Mouse (Mus musculus): ENCODE data around the gene Tmem100. TPM values are rescaled to one million over a fixed set of nuclear protein-coding genes. Genes with fewer than 3 reads are reported as not detected.

Gene Tmem100
- polyA plus RNA-seq, 1 experiment: not detected

DNA sequence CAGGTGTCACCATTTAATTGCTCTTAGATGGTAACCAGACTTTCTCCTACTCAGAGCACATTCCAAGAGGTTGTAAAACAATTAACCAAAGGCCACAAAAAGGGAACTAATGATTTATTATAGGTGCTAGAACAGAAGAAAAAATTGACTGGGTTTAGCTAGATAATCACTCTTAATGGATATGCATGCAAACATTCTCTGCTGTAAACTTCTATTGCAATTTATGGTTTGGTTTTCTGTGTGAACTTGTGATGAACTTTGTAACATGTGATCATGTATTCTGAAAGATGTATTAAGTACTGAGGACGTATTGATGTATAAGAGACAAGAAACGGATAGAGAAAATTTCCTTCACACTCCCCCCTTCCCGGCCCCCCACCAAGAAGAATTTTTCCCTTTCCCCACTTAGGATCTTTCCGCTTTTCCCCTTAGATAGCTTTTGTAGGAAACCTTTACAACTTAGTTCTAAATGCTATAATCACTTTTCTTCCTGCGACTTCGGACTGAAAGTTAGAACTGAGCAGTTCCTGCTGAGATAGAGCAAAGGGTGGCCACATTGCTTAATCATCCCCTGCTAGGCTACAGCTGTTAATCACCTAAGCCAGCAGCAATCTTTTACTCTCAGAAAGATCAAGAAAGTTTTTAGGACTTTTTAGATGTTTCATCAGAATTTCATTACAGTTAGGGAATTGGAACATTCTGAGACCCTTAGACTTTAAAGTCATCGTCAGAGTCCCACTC, 22.2 kb upstream of the Tmem100 start:
- peaks cover 1% of the 10 kb centered on the region for H3K27me3 ChIP-seq (replicated peaks)
- H3K9me3 ChIP-seq: no peaks in the 10 kb centered on the region
- no peaks in the 10 kb centered on the region for H3K36me3 ChIP-seq (replicated peaks; ENCODE audit: low read length)
- no peaks in the 10 kb centered on the region for H3K4me1 ChIP-seq
- no peak overlapping the region for H3K4me3 ChIP-seq (replicated peaks)
- TF ChIP-seq GATA1 (IDR thresholded peaks at IDR 0.05; ENCODE audit: borderline replicate concordance, low read length) (no peak), FLI1 (IDR thresholded peaks at IDR 0.05; ENCODE audit: low read length) (no peak)

DNA sequence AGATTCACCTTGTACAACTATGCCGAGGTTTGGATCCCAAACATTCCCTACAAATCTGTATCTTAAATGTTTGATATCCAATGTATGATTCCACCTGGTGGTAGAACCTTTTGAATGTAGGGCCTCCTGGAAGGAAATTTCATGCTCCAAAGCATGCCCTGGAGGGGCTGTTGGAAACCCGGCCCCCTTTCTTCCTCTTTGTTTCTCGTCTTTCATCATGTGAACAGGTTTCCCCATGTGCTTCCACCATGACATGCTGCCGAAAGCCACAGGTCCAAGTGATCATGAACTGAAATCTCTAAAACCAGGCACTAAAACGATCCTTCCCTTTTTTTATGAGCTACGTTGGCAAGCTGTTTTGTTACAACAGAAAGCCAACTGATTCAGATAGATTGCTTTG, 16.5 kb upstream of the Tmem100 start:
- no peaks in the 10 kb centered on the region for H3K36me3 ChIP-seq (replicated peaks; ENCODE audit: low read length)
- H3K4me3 ChIP-seq (replicated peaks): no peak overlapping the region
- TF ChIP-seq FLI1 (IDR thresholded peaks at IDR 0.05; ENCODE audit: low read length) (no peak), GATA1 (IDR thresholded peaks at IDR 0.05; ENCODE audit: borderline replicate concordance, low read length) (no peak)
- H3K27me3 ChIP-seq (replicated peaks): peaks cover 12% of the 10 kb centered on the region
- H3K4me1 ChIP-seq: no peaks in the 10 kb centered on the region
- H3K9me3 ChIP-seq: no peaks in the 10 kb centered on the region

DNA sequence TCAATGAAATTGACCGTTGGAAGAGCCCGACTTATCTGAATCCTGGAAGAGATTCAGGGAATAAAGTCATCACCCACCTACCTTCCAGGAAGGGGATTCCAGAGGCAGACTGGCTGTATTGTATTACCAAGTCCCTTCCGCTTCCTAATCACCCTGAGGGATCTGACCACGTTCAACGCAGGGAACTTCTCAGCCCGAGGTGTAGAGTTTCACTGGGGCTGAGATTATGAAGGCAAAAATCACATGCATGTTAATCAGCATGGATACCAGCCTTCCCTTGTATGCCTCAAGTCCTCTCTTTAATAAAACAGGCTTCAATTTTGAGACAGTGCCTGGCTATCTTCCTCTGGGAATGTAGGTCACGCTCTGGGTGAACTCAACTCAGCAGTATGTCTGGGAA, 14.9 kb upstream of the Tmem100 start:
- H3K36me3 ChIP-seq (replicated peaks; ENCODE audit: low read length): no peaks in the 10 kb centered on the region

DNA sequence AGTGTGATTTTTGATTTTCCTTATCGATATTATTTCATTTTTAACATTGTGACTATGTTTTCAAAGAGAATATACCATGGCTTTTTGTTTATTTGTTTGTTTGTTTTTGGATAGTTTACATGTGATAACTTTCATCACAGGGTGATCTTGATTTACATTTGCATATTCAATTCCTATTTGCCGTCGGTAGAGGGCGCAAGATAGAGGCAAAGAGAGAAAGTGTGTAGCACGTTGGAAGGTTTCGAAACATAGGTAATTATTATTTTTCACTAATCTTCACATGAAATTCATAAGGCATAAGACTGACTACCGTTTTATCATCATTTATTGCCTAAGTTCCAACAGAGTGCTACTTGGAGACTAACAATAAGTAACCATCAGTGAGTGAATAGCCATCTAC, 11.0 kb upstream of the Tmem100 start:
- no peak for TF ChIP-seq GATA1 (IDR thresholded peaks at IDR 0.05; ENCODE audit: borderline replicate concordance, low read length)
- no peak for TF ChIP-seq FLI1 (IDR thresholded peaks at IDR 0.05; ENCODE audit: low read length)
- Histone ChIP-seq H3K27me3 (replicated peaks) (peaks cover 12% of the 10 kb centered on the region), H3K4me3 (replicated peaks) (no peak overlapping the region), H3K36me3 (replicated peaks; ENCODE audit: low read length) (no peaks in the 10 kb centered on the region), H3K9me3 (no peaks in the 10 kb centered on the region), H3K4me1 (no peaks in the 10 kb centered on the region)

More for the DNA sequence above, 14.9 kb upstream of the Tmem100 start:
- peaks cover 13% of the 10 kb centered on the region for H3K27me3 ChIP-seq (replicated peaks)
- no peak overlapping the region for H3K4me3 ChIP-seq (replicated peaks)
- no peaks in the 10 kb centered on the region for H3K9me3 ChIP-seq
- H3K4me1 ChIP-seq: no peaks in the 10 kb centered on the region
- no peak for TF ChIP-seq FLI1 (IDR thresholded peaks at IDR 0.05; ENCODE audit: low read length)
- TF ChIP-seq GATA1 (IDR thresholded peaks at IDR 0.05; ENCODE audit: borderline replicate concordance, low read length): no peak

DNA sequence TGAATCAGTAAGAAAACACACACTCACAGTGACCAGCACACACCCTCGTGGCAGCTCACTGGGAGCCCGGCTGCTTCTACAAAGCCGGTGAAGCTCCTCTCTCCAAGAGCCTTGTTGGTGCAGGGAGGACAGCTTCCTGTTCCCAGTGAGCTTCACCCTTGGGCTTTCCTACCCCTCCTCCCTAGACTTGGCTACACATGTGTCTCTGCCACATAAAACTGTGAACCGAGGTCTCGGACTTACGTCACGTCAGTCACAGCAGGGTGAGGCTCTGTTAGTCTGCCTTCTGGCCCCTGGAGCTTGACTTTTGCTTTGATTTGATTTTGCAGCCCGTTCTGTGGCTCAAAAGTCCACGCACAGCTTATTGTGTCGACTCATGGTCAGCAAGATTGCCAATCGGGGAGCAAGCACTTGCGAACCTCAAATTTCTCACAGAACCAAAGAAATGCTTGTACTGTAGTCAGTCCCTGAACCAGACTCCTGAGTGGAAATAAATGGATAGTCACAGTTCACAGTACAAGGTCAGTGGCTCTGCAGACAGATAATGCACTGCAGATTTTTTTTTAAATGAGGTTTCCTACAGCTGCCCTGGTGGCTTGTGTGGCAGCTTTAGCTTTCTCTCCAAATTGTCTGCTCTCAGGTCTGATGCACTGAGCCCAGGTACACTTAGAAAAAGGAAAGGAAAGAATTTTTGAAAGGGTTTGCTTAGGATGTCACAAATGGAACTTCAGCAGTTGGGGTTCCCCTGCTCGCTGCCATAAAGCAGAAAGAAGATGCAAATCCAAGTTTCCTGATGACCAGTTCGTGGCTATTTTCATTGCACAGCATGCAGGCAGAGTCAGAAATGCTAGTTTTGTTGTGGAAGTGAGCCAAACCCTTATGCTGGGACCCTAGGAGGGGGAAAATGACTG, 4.0 kb upstream of the Tmem100 start:
- H3K4me1 ChIP-seq: peaks cover 3% of the 10 kb centered on the region; the same call in 1 of the 2 replicates

DNA sequence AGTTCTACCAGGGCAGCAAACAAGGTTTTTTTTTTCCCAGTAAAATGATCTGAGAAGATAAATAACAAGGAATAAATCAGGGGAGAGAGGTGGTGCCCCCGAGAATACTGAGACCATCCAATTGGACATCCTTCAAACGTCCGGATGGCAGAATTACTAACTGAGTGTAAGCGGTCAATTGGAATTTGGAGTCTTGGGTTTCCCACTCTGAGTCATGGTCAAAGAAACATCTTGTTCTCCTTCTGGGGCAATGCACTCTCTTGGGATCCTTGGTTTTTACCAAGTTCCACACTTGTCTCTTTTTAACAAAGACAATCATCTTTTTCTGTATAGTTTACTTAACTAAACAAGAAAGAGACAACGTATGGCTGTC, 3.4 kb upstream of the Tmem100 start:
- peaks cover 3% of the 10 kb centered on the region; the same call in 1 of the 2 replicates for H3K4me1 ChIP-seq

More for the DNA sequence above, 4.0 kb upstream of the Tmem100 start:
- TF ChIP-seq GATA1 (IDR thresholded peaks at IDR 0.05; ENCODE audit: borderline replicate concordance, low read length) (no peak), FLI1 (IDR thresholded peaks at IDR 0.05; ENCODE audit: low read length) (no peak)
- Histone ChIP-seq H3K27me3 (replicated peaks) (peaks cover 36% of the 10 kb centered on the region), H3K36me3 (replicated peaks; ENCODE audit: low read length) (no peaks in the 10 kb centered on the region), H3K4me3 (replicated peaks) (no peak overlapping the region), H3K9me3 (no peaks in the 10 kb centered on the region)

DNA sequence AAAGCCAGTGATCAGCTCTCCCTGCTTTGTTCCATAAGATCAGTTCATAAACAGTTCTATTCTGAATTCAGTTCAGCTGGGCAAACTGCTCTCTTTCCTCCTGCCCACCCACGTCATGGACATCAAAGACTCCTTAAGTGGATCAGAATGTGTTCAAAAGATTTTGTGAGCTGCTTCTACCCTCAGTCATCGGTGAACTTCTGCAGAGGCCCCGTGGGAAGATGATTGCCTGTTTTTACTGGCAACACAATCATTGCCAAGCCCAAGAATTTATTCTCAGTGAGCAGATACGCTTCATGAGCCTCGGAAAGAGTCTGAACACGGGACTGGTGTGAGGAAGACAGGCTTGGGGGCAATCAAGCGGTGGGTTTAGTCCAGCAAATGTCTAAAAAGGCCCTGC, 2.9 kb upstream of the Tmem100 start:
- no peaks in the 10 kb centered on the region for H3K9me3 ChIP-seq
- TF ChIP-seq GATA1 (IDR thresholded peaks at IDR 0.05; ENCODE audit: borderline replicate concordance, low read length) (no peak), FLI1 (IDR thresholded peaks at IDR 0.05; ENCODE audit: low read length) (no peak)

More for the DNA sequence above, 3.4 kb upstream of the Tmem100 start:
- TF ChIP-seq GATA1 (IDR thresholded peaks at IDR 0.05; ENCODE audit: borderline replicate concordance, low read length): no peak
- no peak for TF ChIP-seq FLI1 (IDR thresholded peaks at IDR 0.05; ENCODE audit: low read length)
- Histone ChIP-seq H3K27me3 (replicated peaks) (peaks cover 42% of the 10 kb centered on the region), H3K36me3 (replicated peaks; ENCODE audit: low read length) (no peaks in the 10 kb centered on the region), H3K4me3 (replicated peaks) (no peak overlapping the region), H3K9me3 (no peaks in the 10 kb centered on the region)

DNA sequence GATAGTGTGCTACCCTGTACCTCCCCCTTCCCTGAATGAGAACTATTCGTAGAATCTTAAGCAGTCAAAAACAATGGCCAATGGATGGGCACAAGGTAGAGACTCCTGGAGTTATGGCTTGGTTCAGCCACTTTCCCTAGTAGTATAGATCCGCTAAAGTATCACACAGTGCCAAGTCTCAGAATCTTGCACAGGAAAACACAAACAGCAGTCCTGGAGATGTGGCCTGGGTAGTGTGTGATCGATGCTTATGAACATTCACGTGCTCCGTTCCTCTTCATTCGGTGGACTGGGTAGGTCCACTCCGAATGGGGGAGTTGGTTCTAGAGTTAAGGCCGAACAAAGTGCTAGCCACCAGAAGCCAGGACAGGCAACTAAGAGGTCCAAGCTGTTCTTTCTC, 1.4 kb upstream of the Tmem100 start:
- TF ChIP-seq GATA1 (IDR thresholded peaks at IDR 0.05; ENCODE audit: borderline replicate concordance, low read length) (no peak), FLI1 (IDR thresholded peaks at IDR 0.05; ENCODE audit: low read length) (no peak)
- Histone ChIP-seq H3K36me3 (replicated peaks; ENCODE audit: low read length) (no peaks in the 10 kb centered on the region), H3K9me3 (no peaks in the 10 kb centered on the region), H3K4me3 (replicated peaks) (no peak overlapping the region), H3K27me3 (replicated peaks) (peaks cover 52% of the 10 kb centered on the region), H3K4me1 (peaks cover 3% of the 10 kb centered on the region; the same call in 1 of the 2 replicates)

More for the DNA sequence above, 2.9 kb upstream of the Tmem100 start:
- H3K36me3 ChIP-seq (replicated peaks; ENCODE audit: low read length): no peaks in the 10 kb centered on the region
- H3K4me3 ChIP-seq (replicated peaks): no peak overlapping the region
- H3K27me3 ChIP-seq (replicated peaks): peaks cover 47% of the 10 kb centered on the region
- peaks cover 3% of the 10 kb centered on the region; the same call in 1 of the 2 replicates for H3K4me1 ChIP-seq

DNA sequence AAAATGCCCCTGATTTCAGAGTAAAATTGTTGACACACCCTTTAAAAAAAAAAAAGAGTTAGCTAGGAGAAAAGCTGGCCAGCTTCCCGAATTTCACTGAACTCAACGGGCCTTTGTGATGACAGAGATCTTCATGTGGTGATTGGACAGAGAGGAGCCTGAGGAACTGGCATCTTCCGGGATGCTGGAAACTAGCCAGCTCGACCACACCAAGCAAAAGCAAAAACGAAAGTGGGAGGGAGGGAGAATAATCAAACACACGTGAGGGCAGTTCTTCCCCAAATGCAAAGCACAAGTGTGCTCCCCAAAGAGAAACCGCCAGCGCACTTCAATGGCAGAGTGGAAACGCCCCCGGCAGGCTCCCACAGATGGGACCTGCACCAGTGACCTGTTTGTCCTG, 794 bp upstream of the Tmem100 start:
- Histone ChIP-seq H3K4me3 (replicated peaks) (peak overlapping the region; percentile 11), H3K36me3 (replicated peaks; ENCODE audit: low read length) (no peaks in the 10 kb centered on the region), H3K4me1 (peaks cover 3% of the 10 kb centered on the region; the same call in 1 of the 2 replicates), H3K9me3 (no peaks in the 10 kb centered on the region), H3K27me3 (replicated peaks) (peaks cover 52% of the 10 kb centered on the region)
- TF ChIP-seq FLI1 (IDR thresholded peaks at IDR 0.05; ENCODE audit: low read length) (no peak), GATA1 (IDR thresholded peaks at IDR 0.05; ENCODE audit: borderline replicate concordance, low read length) (no peak)
